ENCODE assay signal across 8 mouse cellular contexts in the genomic region with DNA sequence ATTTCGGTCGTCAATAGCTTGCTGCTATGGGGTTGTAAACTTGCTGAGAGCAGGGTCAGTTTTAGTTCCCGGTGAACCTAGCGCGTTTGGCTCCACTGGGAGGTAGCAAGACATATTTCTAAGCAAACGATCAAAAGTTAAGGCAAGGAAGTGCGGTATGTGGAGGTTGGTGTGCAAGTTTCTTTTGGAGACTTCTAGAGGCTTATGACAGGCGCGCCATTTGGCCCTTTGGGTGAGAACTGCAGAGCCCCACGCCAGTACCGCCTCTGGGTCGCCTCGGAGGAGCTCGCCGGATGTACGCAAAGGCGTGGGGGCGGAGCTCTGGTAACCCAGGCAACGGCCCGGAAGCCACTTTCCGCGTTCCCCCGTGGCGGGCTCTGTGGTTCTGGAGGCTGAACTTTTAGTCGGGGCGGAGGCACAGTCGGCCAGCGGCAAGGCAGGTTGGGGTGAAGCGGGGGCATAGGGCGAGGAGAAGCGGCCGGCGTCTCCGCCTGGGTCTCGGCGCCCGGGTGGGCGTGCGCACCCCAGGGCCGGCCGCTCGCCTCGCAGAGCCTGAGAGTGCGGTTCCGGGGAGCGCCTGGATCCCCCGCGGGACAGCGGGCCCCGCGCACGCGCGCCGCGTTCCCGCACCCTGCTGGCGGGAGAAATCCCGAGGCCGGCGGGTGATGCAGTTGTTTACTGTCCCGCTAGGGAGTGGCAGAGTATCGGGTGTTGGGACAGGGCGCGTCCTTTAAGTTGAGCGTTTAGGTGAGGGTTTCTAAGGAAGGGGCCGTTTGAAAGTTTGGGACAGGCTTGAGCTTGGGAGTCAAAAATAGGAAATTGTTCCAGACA. TPM values are rescaled to one million over a fixed set of nuclear protein-coding genes. Genes with fewer than 3 reads are reported as not detected.
DNase-seq lines count a peak whose midpoint lies in the region; ATAC-seq lines count a peak whose summit lies in the region.

Gene Spice1, plus strand, starts transcription at position 51 of the 831 bp plus-strand sequence.

- peaks cover 8% of the 10 kb centered on the region for H3K4me1 ChIP-seq in hindbrain, embryonic 12.5 days

- no peaks in the 10 kb centered on the region for H3K9me3 ChIP-seq in hindbrain, embryonic 12.5 days (replicated peaks)

- peak; percentile 96 for DNase-seq in Muller cell, postnatal 12 days (ENCODE audit: inconsistent ontology term)
- peak; percentile 91 for DNase-seq in cerebellum, adult 9-11 months
- DNase-seq in frontal cortex, adult 2 months (ENCODE audit: extremely low spot score in 1 of 2, low spot score in 1 of 2), result peak; percentile 76 to 95
- peak; percentile 80 to 94 for DNase-seq in layer of hippocampus, postnatal 25 days (ENCODE audit: extremely low spot score in 1 of 2, low spot score in 1 of 2)
- DNase-seq in lung, postnatal 25 days (ENCODE audit: low spot score), result peak; percentile 95
- peak; percentile 95 for DNase-seq in retina, embryonic 14.5 days (ENCODE audit: low spot score)
- peak; percentile 98 for DNase-seq in thymus, postnatal 4 days

- H3K27me3 ChIP-seq in hindbrain, embryonic 12.5 days, result no peaks in the 10 kb centered on the region

- WGBS in hindbrain, embryonic 12.5 days, result under 1% methylated on average over 63 of the region's 67 CpGs

- H3K27ac ChIP-seq in hindbrain, embryonic 12.5 days, result peak within 1 kb of the TSS; percentile 87

- peak within 1 kb of the TSS; percentile 87 for H3K4me3 ChIP-seq in hindbrain, embryonic 12.5 days

- ATAC-seq in hindbrain, embryonic 12.5 days (ENCODE audit: low FRiP score), result peak; percentile 100

- H3K4me2 ChIP-seq in hindbrain, embryonic 12.5 days (replicated peaks), result peak within 1 kb of the TSS; percentile 73

- H3K9ac ChIP-seq in hindbrain, embryonic 12.5 days, result peak within 1 kb of the TSS; percentile 78

- H3K36me3 ChIP-seq in hindbrain, embryonic 12.5 days, result no peaks in the 10 kb centered on the region

RNA-seq across cellular contexts. Expression of gene Spice1, which starts in this region (rescaled TPM):
- polyA plus RNA-seq in frontal cortex, adult 2 months (2012; rRNA removed), result 14.2 and 19.6 TPM in 2 replicates
- 25.5 and 27.0 TPM in 2 replicates for polyA plus RNA-seq in hindbrain, embryonic 12.5 days (2016; fragmentation: Nextera tagmentation; extraction: Ambion mirVana)
- 10 to 100 TPM; 15.7 to 19.1 TPM for total RNA-seq in layer of hippocampus, postnatal 25 days (2021)

Comparison
In these comparisons a context has a peak if more than half of its experiments do, and no peak if none do; other contexts are left out.
1. Peak in every context shown above with its lines: DNase-seq, ATAC-seq, H3K4me3 ChIP-seq and H3K27ac ChIP-seq.